Mouse (Mus musculus): ENCODE results near the gene Dpt. TPM values are rescaled to one million over a fixed set of nuclear protein-coding genes. Genes with fewer than 3 reads are reported as not detected.
"Not testable (repeated sequence)": the region's sequence is repeated elsewhere in the genome, so short reads cannot be mapped to it uniquely, and the experiment has no call there.

The Dpt gene
- total RNA-seq, 2 experiments from 2014 or later = 42.5 to 58.4 TPM

GRCm38 (mm10) chr1:164824896-164825295 lies 28.5 kb downstream of the Dpt start:
- no peak for TF ChIP-seq CTCF (IDR thresholded peaks at IDR 0.05)
- DNase-seq = no peak
- H3K4me3 ChIP-seq = no peak overlapping the region
- intact Hi-C loops (cut with DNase I) = no loop called here
- no peak overlapping the region for H3K27ac ChIP-seq

GRCm38 (mm10) chr1:164829881-164830280 lies 33.4 kb downstream of the Dpt start:
- intact Hi-C loops (cut with DNase I) = no loop called here
- no peak for TF ChIP-seq CTCF (IDR thresholded peaks at IDR 0.05)

GRCm38 (mm10) chr1:164832459-164832858 lies 36.0 kb downstream of the Dpt start:
- no peak for DNase-seq
- Histone ChIP-seq H3K27ac (no peak overlapping the region), H3K4me3 (no peak overlapping the region)
- intact Hi-C loops (cut with DNase I) = no loop called here
- TF ChIP-seq CTCF (IDR thresholded peaks at IDR 0.05) = no peak

More at GRCm38 (mm10) chr1:164829881-164830280, 33.4 kb downstream of the Dpt start:
- H3K27ac ChIP-seq = no peak overlapping the region
- H3K4me3 ChIP-seq = no peak overlapping the region
- DNase-seq = no peak

GRCm38 (mm10) chr1:164848616-164849265 lies 52.3 kb downstream of the Dpt start:
- H3K4me3 ChIP-seq = no peak overlapping the region
- intact Hi-C loops (cut with DNase I) = no loop called here
- no peak overlapping the region for H3K27ac ChIP-seq
- DNase-seq = no peak
- TF ChIP-seq CTCF (IDR thresholded peaks at IDR 0.05) = no peak

GRCm38 (mm10) chr1:164855700-164856099 lies 59.3 kb downstream of the Dpt start:
- H3K4me3 ChIP-seq; intact Hi-C loops (cut with DNase I): not testable (repeated sequence)
- DNase-seq = peak; percentile 81
- H3K27ac ChIP-seq = peak overlapping the region; percentile 49; the same call in 1 of the 2 replicates

- Histone ChIP-seq H3K27ac (no peak overlapping the region), H3K4me3 (no peak overlapping the region)
- TF ChIP-seq CTCF (IDR thresholded peaks at IDR 0.05) = no peak
- no peak for DNase-seq
- intact Hi-C loops (cut with DNase I) = loop anchor here (5.0 kb wide), 1 partner anchor 37 kb away; no protein-coding TSS in a partner anchor
Measured at GRCm38 (mm10) chr1:164859952-164860351, 63.5 kb downstream of the Dpt start.

GRCm38 (mm10) chr1:164860782-164861181 lies 64.3 kb downstream of the Dpt start:
- Histone ChIP-seq H3K4me3 (no peak overlapping the region), H3K27ac (no peak overlapping the region)
- DNase-seq = no peak
- TF ChIP-seq CTCF (IDR thresholded peaks at IDR 0.05) = no peak
- intact Hi-C loops (cut with DNase I) = loop anchor here (5.0 kb wide), 1 partner anchor 37 kb away; no protein-coding TSS in a partner anchor

- intact Hi-C loops (cut with DNase I) = loop anchor here (5.0 kb wide), 1 partner anchor 36 kb away; no protein-coding TSS in a partner anchor
- peak; percentile 40 for DNase-seq
- H3K27ac ChIP-seq = peak overlapping the region; percentile 41; the same call in 1 of the 2 replicates
- TF ChIP-seq CTCF (IDR thresholded peaks at IDR 0.05) = no peak
- no peak overlapping the region for H3K4me3 ChIP-seq
Measured at GRCm38 (mm10) chr1:164861501-164861900, 65.1 kb downstream of the Dpt start.

- intact Hi-C loops (cut with DNase I) = loop anchor here (5.0 kb wide), 1 partner anchor 34 kb away; no protein-coding TSS in a partner anchor
- Histone ChIP-seq H3K4me3 (peak overlapping the region; percentile 17; the same call in 1 of the 2 replicates), H3K27ac (peak overlapping the region; percentile 70)
- no peak for DNase-seq
- no peak for TF ChIP-seq CTCF (IDR thresholded peaks at IDR 0.05)
Measured at GRCm38 (mm10) chr1:164862946-164863883, 66.8 kb downstream of the Dpt start.

GRCm38 (mm10) chr1:164864666-164865065 lies 68.2 kb downstream of the Dpt start:
- DNase-seq = no peak
- TF ChIP-seq CTCF (IDR thresholded peaks at IDR 0.05) = no peak
- intact Hi-C loops (cut with DNase I) = loop anchor here (5.0 kb wide), 1 partner anchor 33 kb away; no protein-coding TSS in a partner anchor

GRCm38 (mm10) chr1:164870694-164871093 lies 74.2 kb downstream of the Dpt start:
- Histone ChIP-seq H3K4me3 (no peak overlapping the region), H3K27ac (no peak overlapping the region)
- peak; percentile 44 for TF ChIP-seq CTCF (IDR thresholded peaks at IDR 0.05)
- peak; percentile 37 for DNase-seq
- intact Hi-C loops (cut with DNase I) = no loop called here

More at GRCm38 (mm10) chr1:164864666-164865065, 68.2 kb downstream of the Dpt start:
- H3K4me3 ChIP-seq = no peak overlapping the region
- no peak overlapping the region for H3K27ac ChIP-seq

Other genes starting within 250 kb of the Dpt start
- not detected for gene Xcl1, start 138.9 kb downstream of the Dpt start, total RNA-seq (2021)

All from gastrocnemius, adult 2 months (tissue).